Mouse (Mus musculus) frontal cortex, postnatal 36 days (tissue): ENCODE measurements at regions not wholly inside any gene's neighbourhood (a gene's known extent, or its start where the extent isn't known, plus 50 kb on each side); places are given as distances from the start of the nearest gene placed in this dataset.

Experiments used
- DNase-seq, 2 experiments: peaks; one replicate each; pipeline ENCODE4 v3.0.0; 2022; ENCODE audit warnings: low spot score in 2 of 2

- no peak for DNase-seq
Observed at GRCm38 (mm10) chr4:39292348-39292845, 157.7 kb upstream of the 1700009N14Rik start.

- DNase-seq = no peak
Observed at GRCm38 (mm10) chr4:39310131-39310530, 140.0 kb upstream of the 1700009N14Rik start.

- DNase-seq = no peak
Observed at GRCm38 (mm10) chr4:39344401-39345138, 105.5 kb upstream of the 1700009N14Rik start.

GRCm38 (mm10) chr4:39345139-39345412 is 105.0 kb upstream of the 1700009N14Rik start:
- no peak for DNase-seq

- no peak for DNase-seq
Observed at GRCm38 (mm10) chr4:39368159-39368558, 81.9 kb upstream of the 1700009N14Rik start.

- DNase-seq = no peak
Observed at GRCm38 (mm10) chr4:39380771-39381170, 69.3 kb upstream of the 1700009N14Rik start.

- peak; percentile 27 to 38 for DNase-seq
Observed at GRCm38 (mm10) chr4:39398226-39398625, 51.9 kb upstream of the 1700009N14Rik start.
